Mouse (Mus musculus) midbrain, embryonic 16.5 days (tissue): ENCODE measurements around the gene Rap1gap2. TPM values are rescaled to one million over a fixed set of nuclear protein-coding genes. Genes with fewer than 3 reads are reported as not detected.

Experiments used
- ATAC-seq: fragments of 200-750 bp; cut with Nextera tagmentation; 2 replicates; pipeline ENCODE4 v1.8.0; 2017; ENCODE audit warnings: moderate TSS enrichment
- H3K27ac ChIP-seq: fragments of 300-500 bp; sonication (generic); 2 replicates; pipeline ENCODE4 v1.5.1; 2014; ENCODE audit warnings: mild to moderate bottlenecking, low read length, mixed read lengths
- H3K27me3 ChIP-seq: fragments of 300-500 bp; sonication (generic); 2 replicates; pipeline ENCODE4 v1.6.1; 2014; ENCODE audit warnings: low read depth, low read length, mixed read lengths; ENCODE audit not compliant: control insufficient read depth, insufficient read depth
- H3K36me3 ChIP-seq: fragments of 300-500 bp; sonication (generic); 2 replicates; pipeline ENCODE4 v1.6.1; 2014; ENCODE audit warnings: mild to moderate bottlenecking, low read length, moderate library complexity, mixed read lengths; ENCODE audit not compliant: control insufficient read depth, insufficient read depth
- H3K4me1 ChIP-seq: fragments of 300-500 bp; sonication (generic); 2 replicates; pipeline ENCODE4 v1.6.1; 2014; ENCODE audit warnings: mild to moderate bottlenecking, low read length, mixed read lengths; ENCODE audit not compliant: control insufficient read depth, insufficient read depth
- H3K4me2 ChIP-seq: fragments of 300-500 bp; sonication (generic); 2 replicates; pipeline ENCODE4 v1.6.1; 2014; ENCODE audit warnings: mild to moderate bottlenecking, low read length, mixed read lengths
- H3K4me3 ChIP-seq: fragments of 300-500 bp; sonication (generic); 2 replicates; pipeline ENCODE4 v1.5.1; 2014; ENCODE audit warnings: low read depth, mild to moderate bottlenecking, low read length, moderate library complexity, mixed read lengths
- H3K9ac ChIP-seq: fragments of 300-500 bp; sonication (generic); 2 replicates; pipeline ENCODE4 v1.6.1; 2014; ENCODE audit warnings: low read depth, low read length, mixed read lengths
- H3K9me3 ChIP-seq: fragments of 300-500 bp; sonication (generic); replicated peaks from 2 replicates; pipeline ENCODE4 v1.6.1; 2014; ENCODE audit warnings: mild to moderate bottlenecking, low read length, mixed read lengths; ENCODE audit not compliant: control insufficient read depth, poor library complexity, severe bottlenecking
- WGBS: fragments of 180-500 bp; shearing (Covaris S2); extraction: QIAGEN DNeasy Blood & Tissue Kit; methylation state at CpG from one replicate; pipeline ENCODE4 v1.1.7; 2014; 5-methylcytosine and 5-hydroxymethylcytosine counted together
- polyA plus RNA-seq: library from polyadenylated mRNA; unstranded; fragments of >200 nt; fragmentation: Nextera tagmentation; extraction: Ambion mirVana; gene quantifications from 2 replicates; pipeline ENCODE4 v1.2.1, GENCODE M21; 2015

Gene Rap1gap2
- polyA plus RNA-seq, 1 experiment from 2014 or later, result 17.1 TPM

DNA sequence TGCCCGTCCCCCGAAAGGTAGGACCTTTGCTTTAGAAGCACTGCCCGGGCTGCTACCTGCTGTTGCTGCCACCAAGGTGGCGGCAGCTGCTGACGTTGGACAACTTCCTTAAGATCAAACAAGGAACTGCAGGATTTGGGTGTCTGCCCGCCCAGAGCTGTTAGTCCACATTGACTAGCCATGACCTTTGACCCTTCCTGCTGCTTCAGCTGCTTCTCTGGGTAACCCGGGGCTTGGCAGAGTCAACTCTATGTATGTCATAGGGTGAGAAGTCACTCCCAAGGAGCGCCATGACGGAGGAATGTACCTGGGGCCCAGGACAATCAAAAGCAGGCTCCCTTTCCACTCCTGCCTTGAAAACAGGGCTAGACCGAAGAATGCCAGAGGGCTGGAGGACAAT lies 153.5 kb downstream of the Rap1gap2 start:
- no peak for ATAC-seq
- H3K9ac ChIP-seq, result no peak overlapping the region
- WGBS, result 59% methylated on average over 10 of the region's 10 CpGs

DNA sequence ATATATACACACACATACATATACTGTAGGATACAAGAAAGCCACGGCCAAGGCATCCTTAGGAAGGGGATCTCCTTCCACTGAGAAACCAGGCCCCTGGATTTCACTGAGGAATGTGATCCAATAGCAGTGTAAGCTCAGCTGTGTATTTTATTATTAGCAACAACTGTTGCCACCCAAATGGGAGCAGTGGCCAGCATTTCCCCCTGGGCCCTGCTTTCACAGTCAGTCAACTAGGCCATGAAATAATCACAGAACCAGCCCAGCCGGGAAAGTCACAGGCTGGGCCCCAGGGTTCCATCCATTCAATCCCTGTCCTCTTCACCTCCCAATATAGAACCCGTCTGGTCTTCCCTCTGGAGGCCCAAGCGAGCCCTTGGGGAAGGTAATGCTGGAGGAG lies 162.2 kb downstream of the Rap1gap2 start:
- H3K4me3 ChIP-seq, result no peak overlapping the region
- WGBS, result 63% methylated on average over 4 of the region's 4 CpGs
- no peak overlapping the region for H3K27ac ChIP-seq
- H3K4me1 ChIP-seq, result no peaks in the 10 kb centered on the region
- no peaks in the 10 kb centered on the region for H3K36me3 ChIP-seq
- no peak overlapping the region for H3K9ac ChIP-seq
- no peaks in the 10 kb centered on the region for H3K27me3 ChIP-seq
- ATAC-seq, result no peak
- no peak overlapping the region for H3K4me2 ChIP-seq
- peaks cover 8% of the 10 kb centered on the region; the same call in 1 of the 2 replicates for H3K9me3 ChIP-seq

More for the DNA sequence above, 153.5 kb downstream of the Rap1gap2 start:
- H3K4me1 ChIP-seq, result no peaks in the 10 kb centered on the region
- no peak overlapping the region for H3K4me3 ChIP-seq
- H3K27me3 ChIP-seq, result no peaks in the 10 kb centered on the region
- H3K27ac ChIP-seq, result no peak overlapping the region
- H3K4me2 ChIP-seq, result no peak overlapping the region
- H3K9me3 ChIP-seq, result no peaks in the 10 kb centered on the region
- H3K36me3 ChIP-seq, result no peaks in the 10 kb centered on the region

DNA sequence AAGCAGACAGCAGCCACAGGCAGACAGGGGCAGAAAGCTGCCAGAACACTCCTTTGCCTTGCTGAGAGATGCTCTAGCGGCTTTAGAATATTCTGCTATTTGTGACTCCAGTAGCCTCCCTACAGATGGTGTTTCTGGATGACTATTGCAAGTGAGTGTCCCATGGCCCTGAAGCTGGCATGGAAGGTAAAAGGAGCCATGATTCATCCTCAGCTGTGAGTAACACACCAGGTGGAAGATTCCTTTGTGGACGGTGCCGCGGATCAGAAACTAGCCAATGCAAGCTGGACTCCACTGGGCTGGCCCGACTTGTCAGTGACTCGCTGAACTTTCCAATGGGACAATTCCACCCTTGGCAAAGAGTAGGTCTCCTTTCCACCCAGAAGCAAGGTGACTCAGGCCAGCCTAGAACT lies 162.7 kb downstream of the Rap1gap2 start:
- H3K4me3 ChIP-seq, result no peak overlapping the region

DNA sequence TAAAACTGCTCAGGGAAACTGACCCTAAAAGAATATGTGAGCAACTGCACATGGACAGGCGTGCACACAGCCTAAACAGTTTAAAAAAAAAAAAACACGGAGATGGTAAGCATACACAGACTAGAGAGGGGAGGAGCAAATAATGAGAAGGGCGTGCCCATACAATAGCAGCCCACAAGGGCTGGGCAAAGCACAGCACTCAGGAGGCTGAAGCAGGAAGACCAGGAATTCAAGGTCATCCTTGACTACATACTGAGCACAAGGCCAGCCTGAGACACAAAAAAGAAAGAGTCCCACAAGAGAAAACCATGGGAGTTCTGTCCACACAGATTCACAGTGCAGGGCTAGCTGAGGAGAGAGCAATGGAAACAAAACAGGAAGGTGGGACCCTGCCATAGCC lies 165.1 kb downstream of the Rap1gap2 start:
- peaks cover 8% of the 10 kb centered on the region; the same call in 1 of the 2 replicates for H3K9me3 ChIP-seq
- no peak overlapping the region for H3K4me2 ChIP-seq
- no peaks in the 10 kb centered on the region for H3K27me3 ChIP-seq
- no peak overlapping the region for H3K4me3 ChIP-seq
- H3K4me1 ChIP-seq, result no peaks in the 10 kb centered on the region
- no peak for ATAC-seq
- no peak overlapping the region for H3K9ac ChIP-seq
- no peaks in the 10 kb centered on the region for H3K36me3 ChIP-seq
- no peak overlapping the region for H3K27ac ChIP-seq
- 81% methylated on average over 3 of the region's 3 CpGs for WGBS

More for the DNA sequence above, 162.7 kb downstream of the Rap1gap2 start:
- H3K27me3 ChIP-seq, result no peaks in the 10 kb centered on the region
- H3K9me3 ChIP-seq, result peaks cover 8% of the 10 kb centered on the region; the same call in 1 of the 2 replicates
- no peak overlapping the region for H3K27ac ChIP-seq
- no peaks in the 10 kb centered on the region for H3K4me1 ChIP-seq
- H3K4me2 ChIP-seq, result no peak overlapping the region
- H3K36me3 ChIP-seq, result no peaks in the 10 kb centered on the region
- H3K9ac ChIP-seq, result no peak overlapping the region
- 86% methylated on average over 6 of the region's 6 CpGs for WGBS
- no peak for ATAC-seq

DNA sequence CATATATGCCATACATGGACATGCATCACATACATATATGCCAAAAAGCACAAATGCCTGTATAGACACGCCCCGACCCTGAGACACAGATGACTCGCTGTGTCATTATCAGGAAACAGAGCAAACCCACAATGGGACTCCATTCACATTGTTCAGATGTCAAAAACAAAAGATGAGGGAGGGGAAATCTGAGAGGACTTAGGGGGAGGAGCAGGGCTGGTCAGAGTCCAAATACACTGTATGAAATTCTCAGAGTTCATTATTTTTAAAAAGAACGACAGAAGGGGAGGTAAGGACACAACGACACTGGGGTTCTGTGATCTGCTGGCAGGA lies 166.8 kb downstream of the Rap1gap2 start:
- Histone ChIP-seq H3K9ac (no peak overlapping the region), H3K36me3 (no peaks in the 10 kb centered on the region), H3K4me2 (no peak overlapping the region), H3K4me3 (no peak overlapping the region), H3K4me1 (no peaks in the 10 kb centered on the region), H3K9me3 (peaks cover 8% of the 10 kb centered on the region; the same call in 1 of the 2 replicates), H3K27ac (no peak overlapping the region), H3K27me3 (no peaks in the 10 kb centered on the region)
- WGBS, result 84% methylated on average over 5 of the region's 5 CpGs
- ATAC-seq, result no peak

DNA sequence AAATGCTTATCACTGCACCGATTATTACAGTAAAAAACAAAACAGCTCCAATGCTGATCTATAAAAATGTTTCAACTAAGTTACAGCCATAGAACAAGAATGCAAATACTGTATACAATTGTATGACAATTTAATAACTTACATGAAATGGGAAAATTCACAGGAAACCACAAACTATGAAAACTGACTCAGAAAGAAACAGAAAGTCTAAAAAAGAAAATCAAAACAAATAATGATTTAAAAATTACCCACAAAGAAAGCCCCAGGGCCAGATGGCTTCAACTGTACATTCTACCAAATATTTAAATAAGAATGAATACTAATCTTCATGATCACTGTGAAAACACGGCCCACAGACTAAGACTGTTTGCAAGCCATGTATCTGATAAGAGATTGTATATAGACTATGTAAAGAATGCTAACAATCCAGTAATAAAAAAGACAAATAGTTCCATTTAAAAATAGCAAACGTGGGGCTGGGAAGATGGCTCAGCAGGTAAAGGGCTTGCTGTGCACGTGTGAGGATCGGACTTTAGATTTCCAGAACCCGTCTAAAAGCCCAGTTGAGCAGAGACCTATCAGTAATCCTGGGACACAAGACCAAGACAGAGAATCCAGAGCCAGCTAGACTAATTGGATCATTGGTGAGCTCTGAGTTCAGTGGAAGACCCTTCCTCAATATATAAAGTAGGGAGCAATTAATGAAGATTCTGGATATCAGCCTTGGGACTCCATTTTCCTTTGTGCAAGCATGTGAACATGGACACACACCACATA lies 167.4 kb downstream of the Rap1gap2 start:
- Histone ChIP-seq H3K27ac (no peak overlapping the region), H3K9me3 (peaks cover 8% of the 10 kb centered on the region; the same call in 1 of the 2 replicates), H3K4me3 (no peak overlapping the region), H3K36me3 (no peaks in the 10 kb centered on the region), H3K9ac (no peak overlapping the region), H3K4me1 (no peaks in the 10 kb centered on the region), H3K27me3 (no peaks in the 10 kb centered on the region), H3K4me2 (no peak overlapping the region)
- no peak for ATAC-seq
- WGBS, result 80% methylated on average over 6 of the region's 6 CpGs

DNA sequence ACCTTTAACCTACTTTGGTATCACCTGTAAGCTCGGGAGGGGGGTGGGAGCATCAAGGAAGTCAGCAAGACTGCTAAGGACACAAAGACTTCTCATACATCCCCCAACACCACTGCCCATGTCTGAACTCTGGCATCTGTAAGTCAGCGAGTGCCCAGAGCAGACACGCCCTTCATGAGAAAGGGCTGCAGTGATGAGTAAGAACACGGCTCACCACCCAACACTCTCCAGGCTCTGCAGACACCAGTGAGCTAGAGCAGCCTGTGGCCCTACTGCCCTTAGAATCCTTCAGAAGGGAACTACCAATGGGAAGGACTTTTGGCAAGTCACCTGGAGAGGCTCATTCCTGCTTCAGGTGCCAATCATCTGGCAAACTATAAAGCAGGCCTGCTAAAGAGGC lies 168.3 kb downstream of the Rap1gap2 start:
- no peak for ATAC-seq
- no peak overlapping the region for H3K4me2 ChIP-seq
- H3K27ac ChIP-seq, result no peak overlapping the region
- H3K36me3 ChIP-seq, result no peaks in the 10 kb centered on the region
- peaks cover 8% of the 10 kb centered on the region; the same call in 1 of the 2 replicates for H3K9me3 ChIP-seq
- H3K4me1 ChIP-seq, result no peaks in the 10 kb centered on the region
- no peaks in the 10 kb centered on the region for H3K27me3 ChIP-seq
- H3K4me3 ChIP-seq, result no peak overlapping the region
- 79% methylated on average over 4 of the region's 4 CpGs for WGBS
- no peak overlapping the region for H3K9ac ChIP-seq

DNA sequence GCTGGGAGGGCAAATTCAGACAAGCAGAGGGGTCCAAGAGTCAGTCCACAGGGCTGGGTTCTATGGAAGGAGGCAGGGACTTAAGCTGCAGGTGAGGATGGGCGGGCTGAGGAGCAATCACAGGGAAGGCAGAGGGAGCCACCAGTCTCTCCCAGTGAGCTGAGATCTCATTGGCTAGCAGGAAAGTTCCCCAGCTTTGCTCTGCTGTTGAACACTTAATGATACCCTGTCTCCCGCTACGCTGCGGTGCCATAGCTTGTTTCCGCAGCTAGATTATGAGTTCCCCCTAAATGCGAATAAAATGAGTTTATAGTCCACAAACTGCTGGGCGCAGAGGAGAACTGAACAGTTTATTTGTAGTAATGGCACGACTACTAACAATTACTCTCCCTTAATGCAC lies 170.6 kb downstream of the Rap1gap2 start:
- H3K9me3 ChIP-seq, result peaks cover 5% of the 10 kb centered on the region; the same call in 1 of the 2 replicates
- no peak overlapping the region for H3K27ac ChIP-seq
- H3K9ac ChIP-seq, result no peak overlapping the region
- no peak overlapping the region for H3K4me2 ChIP-seq
- H3K4me3 ChIP-seq, result no peak overlapping the region
- ATAC-seq, result no peak
- no peaks in the 10 kb centered on the region for H3K27me3 ChIP-seq
- H3K36me3 ChIP-seq, result no peaks in the 10 kb centered on the region
- 82% methylated on average over 8 of the region's 8 CpGs for WGBS
- H3K4me1 ChIP-seq, result no peaks in the 10 kb centered on the region

DNA sequence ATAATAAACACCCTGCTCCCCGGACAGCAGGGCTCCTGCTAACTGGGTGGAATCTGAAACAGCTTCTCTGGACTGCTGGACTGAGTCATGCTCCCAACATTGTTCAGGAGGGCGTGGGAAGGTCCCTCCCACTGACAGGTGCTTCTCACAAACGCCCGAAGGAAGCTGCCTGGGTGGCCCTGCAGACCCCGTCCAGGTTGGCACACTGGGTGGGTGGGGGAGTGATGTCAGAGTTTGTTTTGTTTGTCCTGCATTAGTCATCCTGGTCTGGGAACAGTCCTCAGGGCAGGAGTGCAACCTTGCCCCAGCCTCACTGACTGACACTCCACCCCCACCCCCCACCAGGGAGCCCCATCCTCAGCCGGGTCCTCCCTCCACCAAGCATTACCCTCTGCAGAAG lies 171.5 kb downstream of the Rap1gap2 start:
- H3K27ac ChIP-seq, result no peak overlapping the region
- no peak overlapping the region for H3K4me3 ChIP-seq
- WGBS, result 68% methylated on average over 6 of the region's 6 CpGs
- no peak overlapping the region for H3K9ac ChIP-seq
- no peaks in the 10 kb centered on the region for H3K27me3 ChIP-seq
- no peaks in the 10 kb centered on the region for H3K36me3 ChIP-seq
- no peaks in the 10 kb centered on the region for H3K9me3 ChIP-seq
- no peaks in the 10 kb centered on the region for H3K4me1 ChIP-seq
- H3K4me2 ChIP-seq, result no peak overlapping the region
- ATAC-seq, result no peak
